Mouse (Mus musculus) right cerebral cortex, postnatal 36 days (tissue): Measurements from ENCODE around the gene Sec24c.
A peak's percentile ranks its signal among the peaks of the same experiment; 100 is the strongest.

ENCODE experiments used
- DNase-seq, 2 experiments: peaks; one replicate each; pipeline ENCODE4 v3.0.0; 2022; ENCODE audit warnings: low spot score in 2 of 2, mixed read lengths in 1 of 2

Gene Sec24c

GRCm38 (mm10) chr14:20733952-20734774, 60.1 kb downstream of the Sec24c start, which contains the start of gene Ndst2:
TSS of gene Ndst2 (minus strand) at chr14:20734562.
- DNase-seq = peak; percentile 75 to 77

GRCm38 (mm10) chr14:20735052-20735451, 60.9 kb downstream of the Sec24c start:
- no peak for DNase-seq

GRCm38 (mm10) chr14:20735892-20736390, 61.8 kb downstream of the Sec24c start:
- DNase-seq = no peak

GRCm38 (mm10) chr14:20737306-20737705, 63.2 kb downstream of the Sec24c start:
- no peak for DNase-seq

GRCm38 (mm10) chr14:20738511-20738910, 64.4 kb downstream of the Sec24c start:
- DNase-seq = no peak

- no peak for DNase-seq
These were observed 67.2 kb downstream of the Sec24c start for GRCm38 (mm10) chr14:20741301-20741700.

GRCm38 (mm10) chr14:20743614-20744013, 69.5 kb downstream of the Sec24c start:
- DNase-seq = no peak
